Mouse (Mus musculus) ES-Bruce4 (cell line): ENCODE measurements at regions not wholly inside any gene's neighbourhood (a gene's known extent, or its start where the extent isn't known, plus 50 kb on each side); places are given as distances from the start of the nearest gene placed in this dataset.

Experiments used
- CTCF ChIP-seq: IDR thresholded peaks from one replicate; pipeline ENCODE4 v1.8.1; 2011; ENCODE audit warnings: low read depth, low read length
- POLR2A ChIP-seq: IDR thresholded peaks from one replicate; pipeline ENCODE4 v1.8.1; 2011; ENCODE audit warnings: low read length; ENCODE audit not compliant: insufficient read depth

- TF ChIP-seq POLR2A (no peak), CTCF (no peak)
Observed at GRCm38 (mm10) chr12:97759116-97759515, 500.1 kb downstream of the Galc start.
